Mouse (Mus musculus): ENCODE measurements around the gene Zbtb33. TPM values are rescaled to one million over a fixed set of nuclear protein-coding genes. Genes with fewer than 3 reads are reported as not detected.
"Not testable (repeated sequence)": the region's sequence is repeated elsewhere in the genome, so short reads cannot be mapped to it uniquely, and the experiment has no call there.

The Zbtb33 gene
- polyA plus RNA-seq (2016; fragmentation: Nextera tagmentation; extraction: Ambion mirVana), result 2.7 and 3.8 TPM in 2 replicates

DNA sequence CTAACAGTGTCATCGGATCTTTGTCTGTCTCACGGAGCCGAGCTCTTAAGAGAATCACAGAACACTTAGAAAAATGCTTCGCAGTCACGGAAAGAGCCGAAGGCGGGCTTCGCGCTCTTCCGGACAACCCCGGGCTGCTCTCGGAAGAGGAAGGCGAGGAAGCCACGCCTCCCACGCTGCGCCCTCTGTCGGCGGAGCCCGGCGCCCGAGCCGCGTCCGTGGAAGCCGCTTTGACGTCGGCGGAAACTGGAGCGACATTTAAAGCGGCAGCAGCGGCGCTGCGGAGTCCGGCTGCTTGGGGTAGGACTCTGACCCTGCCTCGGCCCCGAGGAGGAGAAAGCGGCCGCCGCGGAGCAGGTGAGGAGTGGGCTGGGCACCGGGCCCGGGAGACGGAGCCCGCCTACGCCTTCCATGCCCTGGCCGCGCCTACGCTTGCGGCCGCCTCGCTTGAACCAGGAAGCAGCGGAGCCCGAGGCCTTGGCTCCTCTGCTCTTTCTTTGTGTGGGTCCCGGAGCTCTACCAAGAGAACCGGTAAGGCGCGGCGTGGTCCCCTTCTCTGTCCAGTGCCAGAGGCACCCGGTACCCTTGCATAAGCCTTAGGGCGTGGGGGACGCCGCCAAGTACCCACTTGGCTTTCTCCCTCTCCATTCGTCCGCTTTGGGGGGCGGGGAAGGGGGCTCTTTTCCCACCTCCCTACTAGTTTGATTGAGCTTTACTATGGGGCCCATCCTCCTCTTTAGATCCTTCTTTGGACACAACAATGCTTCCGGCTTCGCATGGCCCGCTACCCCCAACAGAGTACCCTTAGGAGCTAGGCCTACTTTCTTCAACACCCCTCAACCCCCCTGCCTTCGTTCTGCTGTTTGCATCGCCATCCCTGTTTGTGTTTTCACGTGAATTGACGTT lies at the start of gene Zbtb33:
TSS of gene Zbtb33 (plus strand) at position 242 of the 906 bp plus-strand sequence.
- Histone ChIP-seq H3K36me3 (peaks cover 19% of the 10 kb centered on the region), H3K4me1 (peaks cover 12% of the 10 kb centered on the region), H3K27ac (replicated peaks) (peak within 1 kb of the TSS; percentile 92), H3K9me3 (replicated peaks) (no peaks in the 10 kb centered on the region), H3K27me3 (ENCODE audit: low read depth, poor library complexity, severe bottlenecking) (no peaks in the 10 kb centered on the region), H3K4me3 (peak within 1 kb of the TSS; percentile 70)
- WGBS, result 21% methylated on average over 67 of the region's 72 CpGs
- DNase-seq (ENCODE audit: low spot score), result peak; percentile 86

GRCm38 (mm10) chrX:38159097-38159496 lies 30.5 kb upstream of the Zbtb33 start:
- Histone ChIP-seq H3K36me3 (no peaks in the 10 kb centered on the region), H3K4me1 (no peaks in the 10 kb centered on the region), H3K27ac (replicated peaks) (no peak overlapping the region), H3K4me3 (no peak overlapping the region), H3K9me3 (replicated peaks) (no peaks in the 10 kb centered on the region), H3K27me3 (ENCODE audit: low read depth, poor library complexity, severe bottlenecking) (no peaks in the 10 kb centered on the region)
- no peak for DNase-seq (ENCODE audit: low spot score)
- WGBS, result 74% methylated on average over 1 of the region's 1 CpGs

GRCm38 (mm10) chrX:38165315-38165714 lies 24.3 kb upstream of the Zbtb33 start:
- WGBS, result 87% methylated on average over 3 of the region's 3 CpGs
- Histone ChIP-seq H3K36me3 (no peaks in the 10 kb centered on the region), H3K27me3 (ENCODE audit: low read depth, poor library complexity, severe bottlenecking) (no peaks in the 10 kb centered on the region), H3K27ac (replicated peaks) (no peak overlapping the region), H3K4me1 (no peaks in the 10 kb centered on the region), H3K4me3 (no peak overlapping the region), H3K9me3 (replicated peaks) (no peaks in the 10 kb centered on the region)
- DNase-seq (ENCODE audit: low spot score), result no peak

DNA sequence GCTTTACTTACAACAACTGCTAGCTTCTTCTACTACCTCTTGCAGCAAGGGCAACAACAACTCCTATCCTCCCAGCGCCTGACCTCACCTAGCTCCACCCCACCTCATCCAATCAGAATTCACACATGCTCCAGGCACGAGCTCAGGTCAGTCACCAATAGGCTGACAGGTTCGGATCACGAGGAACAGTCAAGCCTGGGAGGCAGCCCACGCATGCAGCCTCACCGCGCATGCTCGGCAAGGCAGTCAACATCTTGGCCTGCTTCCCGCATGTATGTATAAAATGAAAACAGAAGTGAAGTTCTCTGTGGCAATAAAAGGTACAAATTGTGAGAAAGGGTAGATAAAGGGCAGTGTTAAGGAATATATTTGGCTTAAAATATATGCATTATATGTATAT lies 23.5 kb upstream of the Zbtb33 start:
- Histone ChIP-seq H3K9me3 (replicated peaks) (no peaks in the 10 kb centered on the region), H3K27me3 (ENCODE audit: low read depth, poor library complexity, severe bottlenecking) (no peaks in the 10 kb centered on the region), H3K36me3 (no peaks in the 10 kb centered on the region), H3K4me1 (no peaks in the 10 kb centered on the region), H3K27ac (replicated peaks) (no peak overlapping the region), H3K4me3 (no peak overlapping the region)
- no peak for DNase-seq (ENCODE audit: low spot score)
- WGBS, result 85% methylated on average over 9 of the region's 9 CpGs

DNA sequence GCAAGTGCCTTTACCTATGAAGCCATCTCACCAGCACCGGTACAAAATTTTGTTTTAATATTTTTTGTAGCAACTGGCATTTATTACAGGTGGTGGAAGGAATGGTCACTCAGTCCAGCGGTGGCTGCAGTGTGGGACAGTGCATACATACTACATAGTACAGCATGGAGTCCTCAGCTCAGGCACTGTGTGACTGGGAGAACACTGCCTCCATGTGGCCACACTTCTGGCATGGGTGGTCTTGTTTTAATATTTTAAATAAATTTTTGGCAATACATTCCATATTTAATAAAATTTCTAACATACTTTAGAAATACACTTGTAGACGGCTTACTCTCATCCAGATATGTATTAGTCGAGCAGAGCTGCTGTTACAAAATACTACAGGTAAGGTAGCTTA lies 23.0 kb upstream of the Zbtb33 start:
- WGBS, result 80% methylated on average over 4 of the region's 4 CpGs
- Histone ChIP-seq H3K36me3 (no peaks in the 10 kb centered on the region), H3K4me3 (no peak overlapping the region), H3K27ac (replicated peaks) (no peak overlapping the region), H3K27me3 (ENCODE audit: low read depth, poor library complexity, severe bottlenecking) (no peaks in the 10 kb centered on the region), H3K9me3 (replicated peaks) (no peaks in the 10 kb centered on the region), H3K4me1 (no peaks in the 10 kb centered on the region)
- no peak for DNase-seq (ENCODE audit: low spot score)

GRCm38 (mm10) chrX:38179891-38180310 lies 9.7 kb upstream of the Zbtb33 start:
- not testable (repeated sequence) for H3K27ac ChIP-seq (replicated peaks); H3K4me1 ChIP-seq; H3K9me3 ChIP-seq (replicated peaks); H3K36me3 ChIP-seq; H3K27me3 ChIP-seq (ENCODE audit: low read depth, poor library complexity, severe bottlenecking)
- WGBS, result 35% methylated on average over 19 of the region's 19 CpGs
- peak; percentile 54 for DNase-seq (ENCODE audit: low spot score)
- peak overlapping the region; percentile 41 for H3K4me3 ChIP-seq

- Histone ChIP-seq H3K9me3 (replicated peaks) (peaks cover 5% of the 10 kb centered on the region), H3K4me1 (peaks cover 4% of the 10 kb centered on the region), H3K4me3 (peak overlapping the region; percentile 55), H3K36me3 (no peaks in the 10 kb centered on the region), H3K27me3 (ENCODE audit: low read depth, poor library complexity, severe bottlenecking) (no peaks in the 10 kb centered on the region), H3K27ac (replicated peaks) (peak overlapping the region; percentile 64)
- WGBS, result 24% methylated on average over 38 of the region's 38 CpGs
- peak; percentile 35 for DNase-seq (ENCODE audit: low spot score)
Observed at GRCm38 (mm10) chrX:38180656-38181607, 8.7 kb upstream of the Zbtb33 start.

DNA sequence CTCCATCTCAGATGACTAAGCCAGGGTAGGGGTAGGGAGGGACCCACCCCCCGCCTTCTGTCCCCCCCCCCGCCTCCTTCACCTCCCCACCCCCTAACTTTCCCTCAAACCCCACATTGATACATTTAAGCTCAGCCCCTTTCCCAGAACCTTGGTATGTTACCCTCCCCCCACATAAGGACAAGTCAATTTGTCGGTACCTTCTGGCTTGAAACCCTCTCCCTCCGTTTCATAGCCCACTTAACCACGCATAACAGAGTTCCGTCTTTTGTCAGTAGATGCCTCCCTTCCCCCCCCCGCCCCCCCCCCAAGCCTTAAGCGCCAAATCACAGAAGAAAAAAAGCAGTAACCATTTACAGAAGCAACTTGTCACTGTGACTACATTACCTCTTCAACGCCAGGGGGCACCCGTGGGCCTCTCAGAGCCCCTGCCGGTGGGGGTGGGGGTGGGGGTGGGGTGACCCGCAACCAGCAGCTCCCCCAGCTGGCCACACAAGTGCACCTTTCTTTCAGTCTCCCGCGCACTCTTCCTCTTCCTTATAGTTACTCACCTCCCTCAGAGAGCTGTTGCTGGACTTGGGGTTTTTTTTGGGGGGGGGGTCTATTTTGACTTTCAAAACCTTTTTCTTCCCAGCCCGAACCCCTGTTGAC lies 7.9 kb upstream of the Zbtb33 start:
- peak; percentile 64 for DNase-seq (ENCODE audit: low spot score)
- H3K4me3 ChIP-seq, result peak overlapping the region; percentile 55
- H3K9me3 ChIP-seq (replicated peaks), result peaks cover 5% of the 10 kb centered on the region
- 29% methylated on average over 8 of the region's 15 CpGs for WGBS
- no peak overlapping the region for H3K27ac ChIP-seq (replicated peaks)
- H3K36me3 ChIP-seq, result no peaks in the 10 kb centered on the region
- no peaks in the 10 kb centered on the region for H3K27me3 ChIP-seq (ENCODE audit: low read depth, poor library complexity, severe bottlenecking)
- peaks cover 4% of the 10 kb centered on the region for H3K4me1 ChIP-seq

- H3K27ac ChIP-seq (replicated peaks), result no peak overlapping the region
- H3K4me3 ChIP-seq, result no peak overlapping the region
- DNase-seq (ENCODE audit: low spot score), result no peak
- WGBS, result 30% methylated on average over 2 of the region's 2 CpGs
- no peaks in the 10 kb centered on the region for H3K9me3 ChIP-seq (replicated peaks)
- no peaks in the 10 kb centered on the region for H3K36me3 ChIP-seq
- peaks cover 4% of the 10 kb centered on the region for H3K4me1 ChIP-seq
- no peaks in the 10 kb centered on the region for H3K27me3 ChIP-seq (ENCODE audit: low read depth, poor library complexity, severe bottlenecking)
Observed at GRCm38 (mm10) chrX:38185520-38185919, 4.1 kb upstream of the Zbtb33 start.

DNA sequence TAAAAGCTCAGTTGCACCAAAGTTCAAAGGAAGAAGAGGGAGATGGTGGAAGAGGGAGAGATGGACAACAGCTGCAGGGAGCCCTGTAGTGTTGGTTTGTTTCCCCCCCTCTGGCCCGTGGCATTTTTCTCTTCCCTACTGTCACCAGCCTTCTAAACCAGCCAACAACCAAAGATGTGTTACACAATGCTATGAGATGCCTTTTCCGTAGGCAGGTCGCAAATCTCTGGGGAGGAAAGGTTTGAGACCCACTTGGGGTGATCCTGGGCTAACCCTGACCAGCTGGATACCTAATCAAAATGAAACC lies 818 bp downstream of the Zbtb33 start:
- H3K27ac ChIP-seq (replicated peaks), result peak overlapping the region; percentile 92
- DNase-seq (ENCODE audit: low spot score), result no peak
- 34% methylated on average over 3 of the region's 3 CpGs for WGBS

DNA sequence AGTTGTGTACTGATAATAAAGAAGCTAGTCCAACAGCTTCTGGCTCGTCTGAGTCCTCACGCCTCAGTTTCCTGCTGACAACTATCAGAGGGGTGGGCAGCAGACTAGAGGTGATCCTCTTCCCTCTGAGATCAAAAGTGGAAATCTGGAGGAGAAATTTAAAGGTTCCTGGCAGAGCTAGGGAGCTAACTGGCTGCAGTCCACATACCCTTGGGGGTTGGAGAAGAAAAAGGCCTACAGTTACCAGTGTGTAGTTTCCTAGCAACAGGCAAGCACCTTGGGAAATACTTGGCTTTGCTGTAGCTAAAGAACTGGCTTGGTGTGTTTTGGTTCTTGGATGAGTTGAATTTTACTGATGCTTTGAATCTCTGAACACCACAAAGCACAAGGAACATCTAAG lies 12.2 kb downstream of the Zbtb33 start:
- Histone ChIP-seq H3K27ac (replicated peaks) (no peak overlapping the region), H3K9me3 (replicated peaks) (no peaks in the 10 kb centered on the region), H3K4me3 (no peak overlapping the region), H3K4me1 (no peaks in the 10 kb centered on the region), H3K27me3 (ENCODE audit: low read depth, poor library complexity, severe bottlenecking) (no peaks in the 10 kb centered on the region), H3K36me3 (no peaks in the 10 kb centered on the region)
- DNase-seq (ENCODE audit: low spot score), result no peak
- WGBS, result 82% methylated on average over 2 of the region's 2 CpGs

More for the DNA sequence above, 818 bp downstream of the Zbtb33 start:
- H3K36me3 ChIP-seq, result peaks cover 19% of the 10 kb centered on the region
- peaks cover 12% of the 10 kb centered on the region for H3K4me1 ChIP-seq
- H3K27me3 ChIP-seq (ENCODE audit: low read depth, poor library complexity, severe bottlenecking), result no peaks in the 10 kb centered on the region
- H3K9me3 ChIP-seq (replicated peaks), result no peaks in the 10 kb centered on the region
- peak overlapping the region; percentile 70 for H3K4me3 ChIP-seq

- H3K4me3 ChIP-seq, result no peak overlapping the region
- H3K27ac ChIP-seq (replicated peaks), result no peak overlapping the region
- DNase-seq (ENCODE audit: low spot score), result no peak
- WGBS, result 83% methylated on average over 1 of the region's 1 CpGs
- H3K9me3 ChIP-seq (replicated peaks), result no peaks in the 10 kb centered on the region
- no peaks in the 10 kb centered on the region for H3K4me1 ChIP-seq
- no peaks in the 10 kb centered on the region for H3K36me3 ChIP-seq
- no peaks in the 10 kb centered on the region for H3K27me3 ChIP-seq (ENCODE audit: low read depth, poor library complexity, severe bottlenecking)
Observed at GRCm38 (mm10) chrX:38207392-38207791, 17.8 kb downstream of the Zbtb33 start.

All from midbrain, embryonic 10.5 days (tissue).